Mouse (Mus musculus): ENCODE results near the gene Cnr2. TPM values are rescaled to one million over a fixed set of nuclear protein-coding genes. Genes with fewer than 3 reads are reported as not detected.

Gene Cnr2
- total and polyA plus RNA-seq, 3 experiments = 6.8 to 10.2 TPM; not detected in 1

DNA sequence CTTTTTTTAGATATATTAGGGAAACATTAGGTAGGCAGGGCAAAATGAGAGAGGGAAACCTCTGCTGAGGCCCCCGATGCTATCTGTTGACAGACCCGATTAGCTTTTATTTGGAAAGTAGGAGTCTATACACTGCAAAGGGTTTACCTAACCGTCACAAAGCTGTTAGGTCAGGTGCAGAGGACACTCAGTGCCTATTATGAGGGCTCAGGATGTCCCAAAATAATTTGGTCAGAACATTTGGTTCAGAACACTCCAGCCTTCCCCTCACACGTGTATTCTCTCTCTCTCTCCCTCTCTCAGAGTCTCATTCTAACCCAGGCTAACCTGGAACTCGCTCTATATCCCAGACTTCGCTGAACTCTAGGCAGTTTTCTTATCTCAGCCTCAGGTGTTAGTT lies 13.2 kb upstream of the Cnr2 start:
- Histone ChIP-seq H3K79me2 (ENCODE audit: control insufficient read depth, insufficient read depth, low read length, poor library complexity) (no peaks in the 10 kb centered on the region), H3K9ac (ENCODE audit: control insufficient read depth, low read depth, low read length, poor library complexity, severe bottlenecking) (no peak overlapping the region), H3K4me1 (ENCODE audit: control insufficient read depth in 1 of 2, insufficient read depth in 2 of 2, low read length in 2 of 2) (peaks cover 1 to 4% of the 10 kb centered on the region in 2 experiments), H3K4me3 (ENCODE audit: control insufficient read depth in 1 of 2, insufficient read depth in 1 of 2, low read depth in 2 of 2, low read length in 2 of 2) (no peak overlapping the region), H3K36me3 (ENCODE audit: control insufficient read depth in 1 of 2, insufficient read depth in 2 of 2, low read length in 2 of 2) (no peaks in the 10 kb centered on the region; a peak in 1 of 4 replicates), H3K27ac (ENCODE audit: control insufficient read depth, low read depth, low read length) (no peak overlapping the region), H3K27me3 (ENCODE audit: control insufficient read depth in 1 of 2, insufficient read depth in 2 of 2, low read length in 2 of 2) (no peaks in the 10 kb centered on the region), H3K9me3 (replicated peaks; ENCODE audit: insufficient read depth, low read length) (no peaks in the 10 kb centered on the region)
- no peak for DNase-seq (ENCODE audit: low read depth, low spot score)
- no peak for TF ChIP-seq EP300 (IDR thresholded peaks at IDR 0.05; ENCODE audit: low read depth in 1 of 2, low read length in 2 of 2)
- TF ChIP-seq ZC3H11A (IDR thresholded peaks at IDR 0.05; ENCODE audit: low read depth, low read length) = no peak
- TF ChIP-seq CHD2 (IDR thresholded peaks at IDR 0.05; ENCODE audit: low read length) = no peak
- TF ChIP-seq USF2 (IDR thresholded peaks at IDR 0.05; ENCODE audit: borderline replicate concordance in 1 of 2, insufficient read depth in 1 of 2, low read depth in 1 of 2, low read length in 2 of 2) = no peak
- no peak for TF ChIP-seq ELF1 (IDR thresholded peaks at IDR 0.05; ENCODE audit: low read depth, low read length)
- TF ChIP-seq GATA1 (IDR thresholded peaks at IDR 0.05; ENCODE audit: low read depth, low read length) = no peak
- TF ChIP-seq ZMIZ1 (IDR thresholded peaks at IDR 0.05; ENCODE audit: low read depth, low read length) = no peak
- TF ChIP-seq TBP (IDR thresholded peaks at IDR 0.05; ENCODE audit: low read depth, low read length) = no peak
- TF ChIP-seq MAX (IDR thresholded peaks at IDR 0.05; ENCODE audit: low read length) = no peak
- no peak for TF ChIP-seq MAZ (IDR thresholded peaks at IDR 0.05; ENCODE audit: low read depth, low read length)

DNA sequence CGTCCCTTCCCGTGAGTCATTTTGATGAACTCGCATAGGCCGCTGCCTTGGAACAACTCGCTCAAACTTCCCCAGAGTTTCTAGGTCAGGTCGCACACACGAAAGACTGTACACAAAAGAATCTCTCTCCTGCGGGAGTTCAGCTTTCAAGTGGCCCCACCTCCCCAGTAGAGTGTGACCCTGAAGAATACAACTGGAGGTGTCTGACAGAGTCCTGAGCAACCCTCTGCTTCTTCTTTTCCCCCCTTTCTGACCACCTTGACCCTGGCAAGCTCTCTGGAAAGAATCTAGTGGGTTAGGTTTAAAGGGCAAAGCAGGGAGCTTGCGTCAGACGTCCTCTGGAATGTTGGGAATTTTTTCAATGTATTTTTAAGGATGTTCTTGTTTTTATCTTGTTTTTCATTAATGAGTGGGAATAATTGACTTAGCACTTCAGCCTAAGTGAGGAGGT lies 11.8 kb upstream of the Cnr2 start:
- TF ChIP-seq MAX (IDR thresholded peaks at IDR 0.05; ENCODE audit: low read length) = no peak
- TF ChIP-seq ZKSCAN1 (IDR thresholded peaks at IDR 0.05; ENCODE audit: low read depth, low read length) = no peak
- TF ChIP-seq E2F4 (IDR thresholded peaks at IDR 0.05; ENCODE audit: borderline replicate concordance, low read depth, low read length) = no peak
- no peak for TF ChIP-seq TAL1 (IDR thresholded peaks at IDR 0.05; ENCODE audit: low read length)
- TF ChIP-seq RCOR1 (IDR thresholded peaks at IDR 0.05; ENCODE audit: low read depth, low read length) = no peak
- TF ChIP-seq BHLHE40 (IDR thresholded peaks at IDR 0.05; ENCODE audit: borderline replicate concordance, low read depth, low read length) = no peak
- TF ChIP-seq POLR2A (IDR thresholded peaks at IDR 0.05; ENCODE audit: control insufficient read depth in 1 of 2, insufficient read depth in 1 of 2, low read depth in 1 of 2, low read length in 2 of 2, poor library complexity in 1 of 2) = no peak
- TF ChIP-seq ZNF384 (IDR thresholded peaks at IDR 0.05; ENCODE audit: low read depth, low read length) = no peak
- TF ChIP-seq MXI1 (IDR thresholded peaks at IDR 0.05; ENCODE audit: low read depth, low read length) = no peak
- TF ChIP-seq USF2 (IDR thresholded peaks at IDR 0.05; ENCODE audit: borderline replicate concordance in 1 of 2, insufficient read depth in 1 of 2, low read depth in 1 of 2, low read length in 2 of 2) = no peak
- TF ChIP-seq POLR2AphosphoS2 (IDR thresholded peaks at IDR 0.05; ENCODE audit: low read length) = no peak
- TF ChIP-seq JUND (IDR thresholded peaks at IDR 0.05; ENCODE audit: low read depth, low read length) = no peak
- no peak for TF ChIP-seq ETS1 (IDR thresholded peaks at IDR 0.05; ENCODE audit: low read depth, low read length)
- no peak for TF ChIP-seq GATA1 (IDR thresholded peaks at IDR 0.05; ENCODE audit: low read depth, low read length)
- TF ChIP-seq CHD1 (IDR thresholded peaks at IDR 0.05; ENCODE audit: low read depth, low read length) = no peak
- TF ChIP-seq RAD21 (IDR thresholded peaks at IDR 0.05; ENCODE audit: low read depth, low read length) = no peak
- no peak for TF ChIP-seq MYC (IDR thresholded peaks at IDR 0.05; ENCODE audit: low read depth, low read length)
- no peak for TF ChIP-seq TBP (IDR thresholded peaks at IDR 0.05; ENCODE audit: low read depth, low read length)
- no peak for TF ChIP-seq NRF1 (IDR thresholded peaks at IDR 0.05; ENCODE audit: insufficient read depth, low read depth, low read length, poor library complexity, severe bottlenecking)
- Histone ChIP-seq H3K9ac (ENCODE audit: control insufficient read depth, low read depth, low read length, poor library complexity, severe bottlenecking) (no peak overlapping the region), H3K27ac (ENCODE audit: control insufficient read depth, low read depth, low read length) (no peak overlapping the region), H3K27me3 (ENCODE audit: control insufficient read depth in 1 of 2, insufficient read depth in 2 of 2, low read length in 2 of 2) (no peaks in the 10 kb centered on the region), H3K4me3 (ENCODE audit: control insufficient read depth in 1 of 2, insufficient read depth in 1 of 2, low read depth in 2 of 2, low read length in 2 of 2) (no peak overlapping the region), H3K79me2 (ENCODE audit: control insufficient read depth, insufficient read depth, low read length, poor library complexity) (no peaks in the 10 kb centered on the region), H3K36me3 (ENCODE audit: control insufficient read depth in 1 of 2, insufficient read depth in 2 of 2, low read length in 2 of 2) (peaks cover 0 to 3% of the 10 kb centered on the region in 2 experiments; a peak in 1 of 4 replicates), H3K9me3 (replicated peaks; ENCODE audit: insufficient read depth, low read length) (no peaks in the 10 kb centered on the region), H3K4me1 (ENCODE audit: control insufficient read depth in 1 of 2, insufficient read depth in 2 of 2, low read length in 2 of 2) (peaks cover 0 to 4% of the 10 kb centered on the region in 2 experiments; a peak in 2 of 4 replicates)
- DNase-seq (ENCODE audit: low read depth, low spot score) = no peak
